Mouse (Mus musculus): Measurements from ENCODE around the gene Id1. TPM values are rescaled to one million over a fixed set of nuclear protein-coding genes. Genes with fewer than 3 reads are reported as not detected.
A peak's percentile ranks its signal among the peaks of the same experiment; 100 is the strongest.

Id1 gene
- polyA plus RNA-seq, 1 experiment: 59.8 TPM

DNA sequence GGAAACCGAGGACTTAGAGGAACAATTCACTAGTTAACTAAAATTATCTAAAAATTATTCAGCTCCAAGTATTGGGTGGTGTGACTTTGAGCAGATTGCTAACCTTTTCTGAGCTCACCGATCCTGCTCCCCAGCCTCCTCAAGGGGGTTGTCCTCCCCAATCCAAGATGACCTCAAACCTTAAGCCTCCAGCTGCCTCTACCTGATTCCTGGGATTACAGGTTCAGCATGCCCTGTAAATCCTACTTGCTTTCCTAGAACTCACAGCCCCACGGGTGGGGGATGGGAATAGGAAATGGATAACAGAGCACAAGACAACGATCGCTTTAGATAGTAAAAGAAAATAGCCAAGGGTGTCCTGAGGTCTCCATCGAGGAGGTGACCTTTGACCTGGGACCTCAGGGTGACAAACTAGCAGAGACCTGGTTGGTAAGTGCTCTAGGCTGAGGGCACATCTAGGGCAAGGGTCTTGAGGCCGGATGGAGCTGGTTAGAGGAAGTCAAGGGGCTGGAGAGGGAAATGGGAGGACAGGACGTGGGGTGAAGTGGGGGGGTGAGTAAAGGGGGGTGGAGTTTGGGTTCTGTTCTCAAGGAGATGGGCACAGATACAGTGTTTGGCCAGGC is 6.9 kb upstream of the Id1 start:
- peak overlapping the region; percentile 99 for H3K27ac ChIP-seq (replicated peaks; ENCODE audit: low read depth, low read length)
- H3K4me1 ChIP-seq (ENCODE audit: control insufficient read depth, insufficient read depth, insufficient read length, low read length): peaks cover 31% of the 10 kb centered on the region

DNA sequence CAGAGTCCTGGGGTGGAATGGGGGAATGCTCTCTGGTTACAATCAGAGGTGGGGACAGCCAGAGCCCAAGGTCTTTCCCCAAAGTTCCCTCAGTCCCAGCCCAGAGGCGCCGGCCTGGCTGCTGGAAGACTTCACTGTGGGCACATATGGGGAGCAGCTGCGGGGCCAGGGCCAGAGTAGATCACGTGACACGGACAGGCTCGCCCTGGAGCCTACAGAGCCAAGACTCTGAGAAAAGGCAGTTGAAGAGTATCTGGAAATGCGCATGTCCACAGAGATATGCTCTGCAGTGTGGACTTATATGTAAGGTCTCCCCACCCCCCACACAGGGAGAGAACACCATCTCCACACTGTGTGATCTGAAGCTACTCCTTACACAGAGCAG is 6.4 kb upstream of the Id1 start:
- Histone ChIP-seq H3K4me3 (ENCODE audit: insufficient read depth, low read depth, low read length) (no peak overlapping the region), H3K27ac (replicated peaks; ENCODE audit: low read depth, low read length) (peak overlapping the region; percentile 99), H3K4me1 (ENCODE audit: control insufficient read depth, insufficient read depth, insufficient read length, low read length) (peaks cover 31% of the 10 kb centered on the region)

More for the DNA sequence above, 6.9 kb upstream of the Id1 start:
- no peak overlapping the region for H3K4me3 ChIP-seq (ENCODE audit: insufficient read depth, low read depth, low read length)

DNA sequence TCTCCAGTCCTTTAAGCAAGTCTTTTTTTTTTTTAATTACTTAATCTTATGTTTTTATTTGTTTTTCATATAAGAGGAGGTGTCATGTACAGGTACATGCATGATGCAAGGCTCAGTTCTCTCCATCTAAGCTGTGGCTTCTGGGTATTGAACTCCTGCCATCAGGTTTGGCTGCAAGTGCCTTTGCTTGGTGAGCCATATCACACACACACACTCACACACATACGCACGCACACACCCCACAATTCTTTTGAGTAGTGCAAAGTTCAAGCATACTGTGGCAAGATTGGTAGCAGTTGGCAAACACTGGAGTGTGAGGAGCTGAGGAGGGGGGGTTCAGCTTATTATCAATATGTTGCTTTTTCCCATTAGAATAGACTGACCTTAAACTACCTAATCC is 2.9 kb upstream of the Id1 start:
- Histone ChIP-seq H3K4me3 (ENCODE audit: insufficient read depth, low read depth, low read length) (no peak overlapping the region), H3K4me1 (ENCODE audit: control insufficient read depth, insufficient read depth, insufficient read length, low read length) (peaks cover 23% of the 10 kb centered on the region), H3K27ac (replicated peaks; ENCODE audit: low read depth, low read length) (no peak overlapping the region; the same call in 1 of the 2 replicates)

- Histone ChIP-seq H3K4me1 (ENCODE audit: control insufficient read depth, insufficient read depth, insufficient read length, low read length) (peaks cover 12% of the 10 kb centered on the region), H3K27ac (replicated peaks; ENCODE audit: low read depth, low read length) (peak overlapping the region; percentile 94), H3K4me3 (ENCODE audit: insufficient read depth, low read depth, low read length) (peak overlapping the region; percentile 14; the same call in 1 of the 2 replicates)
Measured at GRCm38 (mm10) chr2:152734501-152734900, 1.6 kb upstream of the Id1 start.

DNA sequence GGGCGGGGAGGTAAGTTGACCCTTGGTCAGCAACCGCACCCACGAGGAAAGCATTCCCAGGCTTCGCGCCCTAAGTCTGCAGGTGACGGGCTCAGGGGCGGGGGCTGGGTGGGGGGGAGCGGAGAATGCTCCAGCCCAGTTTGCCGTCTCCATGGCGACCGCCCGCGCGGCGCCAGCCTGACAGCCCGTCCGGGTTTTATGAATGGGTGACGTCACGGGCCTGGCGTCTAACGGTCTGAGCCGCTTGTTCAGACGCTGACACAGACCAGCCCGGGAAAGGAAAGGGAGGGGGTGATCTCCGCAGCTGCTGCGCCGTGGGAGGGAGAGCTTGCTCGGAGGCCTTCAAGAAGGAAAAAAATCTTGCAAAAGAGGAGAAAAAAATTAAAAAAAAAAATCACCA is 1.1 kb upstream of the Id1 start:
- H3K27ac ChIP-seq (replicated peaks; ENCODE audit: low read depth, low read length): peak overlapping the region; percentile 93
- H3K4me1 ChIP-seq (ENCODE audit: control insufficient read depth, insufficient read depth, insufficient read length, low read length): peaks cover 8% of the 10 kb centered on the region
- peak overlapping the region; percentile 58 for H3K4me3 ChIP-seq (ENCODE audit: insufficient read depth, low read depth, low read length)

DNA sequence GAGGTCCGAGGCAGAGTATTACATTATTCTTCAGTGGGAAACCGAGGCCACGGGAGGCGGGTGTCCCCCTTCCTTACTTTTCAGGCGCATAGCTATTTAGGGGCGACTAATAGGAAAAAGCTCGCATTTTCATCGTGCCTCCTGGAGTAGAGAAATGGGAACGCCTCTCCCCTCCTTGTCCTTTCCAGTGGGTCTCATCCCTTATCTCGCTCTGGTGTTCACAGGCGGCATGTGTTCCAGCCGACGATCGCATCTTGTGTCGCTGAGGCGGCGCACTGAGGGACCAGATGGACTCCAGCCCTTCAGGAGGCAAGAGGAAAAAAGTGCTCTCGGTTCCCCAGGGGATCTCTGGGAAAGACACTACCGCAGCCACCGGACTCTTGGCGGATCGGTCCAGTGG is 697 bp downstream of the Id1 start:
- Histone ChIP-seq H3K4me1 (ENCODE audit: control insufficient read depth, insufficient read depth, insufficient read length, low read length) (peaks cover 16% of the 10 kb centered on the region), H3K4me3 (ENCODE audit: insufficient read depth, low read depth, low read length) (peak overlapping the region; percentile 82), H3K27ac (replicated peaks; ENCODE audit: low read depth, low read length) (peak overlapping the region; percentile 99)

- Histone ChIP-seq H3K4me1 (ENCODE audit: control insufficient read depth, insufficient read depth, insufficient read length, low read length) (peaks cover 16% of the 10 kb centered on the region), H3K4me3 (ENCODE audit: insufficient read depth, low read depth, low read length) (peak overlapping the region; percentile 82), H3K27ac (replicated peaks; ENCODE audit: low read depth, low read length) (peak overlapping the region; percentile 99)
Measured at GRCm38 (mm10) chr2:152737306-152738221, 1.5 kb downstream of the Id1 start.

DNA sequence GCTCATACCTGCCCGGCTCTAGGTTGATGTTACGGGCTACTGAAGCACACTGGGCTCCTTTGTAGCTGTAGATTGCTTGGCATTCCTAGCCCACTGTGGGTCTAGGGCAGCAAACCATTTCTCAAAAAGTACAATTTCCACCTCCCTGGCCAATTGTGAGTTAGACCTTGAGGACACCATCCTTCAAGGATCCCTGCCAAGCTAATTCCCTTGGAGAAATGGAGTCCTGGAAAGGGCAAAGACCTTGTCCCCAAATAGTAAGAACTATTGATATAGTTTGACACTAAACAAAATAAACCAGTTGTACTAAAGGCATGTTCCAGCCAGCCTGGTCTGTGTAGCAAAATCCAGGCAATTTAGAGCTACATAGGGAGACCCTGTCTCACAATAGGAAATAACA is 2.3 kb downstream of the Id1 start:
- peaks cover 14% of the 10 kb centered on the region for H3K4me1 ChIP-seq (ENCODE audit: control insufficient read depth, insufficient read depth, insufficient read length, low read length)

GRCm38 (mm10) chr2:152739031-152739841 is 3.2 kb downstream of the Id1 start:
- peaks cover 12% of the 10 kb centered on the region for H3K4me1 ChIP-seq (ENCODE audit: control insufficient read depth, insufficient read depth, insufficient read length, low read length)
- peak overlapping the region; percentile 82 for H3K4me3 ChIP-seq (ENCODE audit: insufficient read depth, low read depth, low read length)
- peak overlapping the region; percentile 100 for H3K27ac ChIP-seq (replicated peaks; ENCODE audit: low read depth, low read length)

More for the DNA sequence above, 2.3 kb downstream of the Id1 start:
- peak overlapping the region; percentile 99 for H3K27ac ChIP-seq (replicated peaks; ENCODE audit: low read depth, low read length)
- peak overlapping the region; percentile 82 for H3K4me3 ChIP-seq (ENCODE audit: insufficient read depth, low read depth, low read length)

- Histone ChIP-seq H3K4me1 (ENCODE audit: control insufficient read depth, insufficient read depth, insufficient read length, low read length) (peaks cover 12% of the 10 kb centered on the region), H3K4me3 (ENCODE audit: insufficient read depth, low read depth, low read length) (peak overlapping the region; percentile 39), H3K27ac (replicated peaks; ENCODE audit: low read depth, low read length) (peak overlapping the region; percentile 100)
Measured at GRCm38 (mm10) chr2:152739842-152740260, 3.8 kb downstream of the Id1 start.

GRCm38 (mm10) chr2:152740490-152740889 is 4.4 kb downstream of the Id1 start:
- peak overlapping the region; percentile 100 for H3K27ac ChIP-seq (replicated peaks; ENCODE audit: low read depth, low read length)
- peaks cover 12% of the 10 kb centered on the region for H3K4me1 ChIP-seq (ENCODE audit: control insufficient read depth, insufficient read depth, insufficient read length, low read length)
- no peak overlapping the region for H3K4me3 ChIP-seq (ENCODE audit: insufficient read depth, low read depth, low read length)

DNA sequence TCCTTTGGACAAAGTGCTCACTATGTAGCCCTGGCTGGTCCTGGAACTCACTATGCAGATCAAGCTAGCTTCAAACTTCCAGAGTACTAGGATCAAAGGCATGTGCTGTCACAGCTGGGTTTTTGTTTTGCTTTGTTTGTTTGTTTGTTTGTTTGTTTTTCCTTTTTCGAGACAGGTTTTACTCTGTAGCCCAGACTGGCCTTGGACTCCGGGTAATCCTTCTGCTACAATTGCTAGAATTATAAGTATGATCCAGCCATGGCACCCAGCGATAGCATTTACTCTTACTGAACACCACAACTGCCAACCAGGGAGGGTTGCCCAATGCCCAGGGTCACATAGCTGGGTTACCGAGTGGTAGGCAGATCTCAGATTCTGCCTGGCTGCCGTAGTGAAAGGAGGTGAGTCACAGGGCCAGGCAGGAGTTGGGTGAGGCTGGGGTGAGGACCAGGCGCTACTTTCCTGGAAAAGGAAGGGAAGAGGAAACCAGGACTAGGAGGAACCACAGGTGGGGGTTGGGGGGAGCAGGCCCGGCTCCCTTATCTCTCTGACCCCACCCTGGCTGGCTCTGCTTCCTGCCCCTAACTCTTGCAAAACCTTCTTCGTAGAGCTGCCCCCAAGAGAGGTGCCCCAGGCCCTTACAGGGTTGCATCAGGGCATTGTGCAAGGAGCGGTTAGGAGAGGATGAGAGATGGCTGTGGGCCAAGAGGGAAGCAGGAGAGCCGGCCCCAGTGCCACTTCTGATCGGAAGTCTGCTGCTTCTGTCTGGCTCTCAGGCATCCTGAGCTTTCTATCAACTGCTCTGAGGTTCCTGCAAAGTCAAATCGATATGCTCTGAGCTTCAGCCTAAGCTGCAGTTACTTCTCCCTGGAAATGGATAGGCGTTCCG is 5.3 kb downstream of the Id1 start:
- H3K27ac ChIP-seq (replicated peaks; ENCODE audit: low read depth, low read length): peak overlapping the region; percentile 100
- peak overlapping the region; percentile 38 for H3K4me3 ChIP-seq (ENCODE audit: insufficient read depth, low read depth, low read length)
- peaks cover 12% of the 10 kb centered on the region for H3K4me1 ChIP-seq (ENCODE audit: control insufficient read depth, insufficient read depth, insufficient read length, low read length)

- peak overlapping the region; percentile 100 for H3K27ac ChIP-seq (replicated peaks; ENCODE audit: low read depth, low read length)
- H3K4me1 ChIP-seq (ENCODE audit: control insufficient read depth, insufficient read depth, insufficient read length, low read length): peaks cover 12% of the 10 kb centered on the region
- H3K4me3 ChIP-seq (ENCODE audit: insufficient read depth, low read depth, low read length): no peak overlapping the region
Measured at GRCm38 (mm10) chr2:152742435-152742834, 6.4 kb downstream of the Id1 start.

Measured in brown adipose tissue, adult 24 weeks (tissue).